Mouse (Mus musculus) common myeloid progenitor, adult 5-6 weeks (primary cell): ENCODE data around the gene Cdk9. TPM values are rescaled to one million over a fixed set of nuclear protein-coding genes. Genes with fewer than 3 reads are reported as not detected.

Experiments
- total RNA-seq: library from RNA; stranded (forward); fragments of 200-1000, 187-1606 nt; gene quantifications from 2 replicates; pipeline ENCODE4 v1.2.3, GENCODE M21; 2017

Gene Cdk9
- total RNA-seq, 1 experiment from 2014 or later, result 61.3 TPM

Other genes starting within 250 kb of the Cdk9 start
- 3.6 and 3.9 TPM in 2 replicates for gene Fam102a, start 177.7 kb downstream of the Cdk9 start, total RNA-seq
- gene Dpm2, start 142.2 kb downstream of the Cdk9 start, total RNA-seq, result 37.1 and 40.5 TPM in 2 replicates
- not detected in 2 replicates for gene Pip5kl1, start 138.3 kb downstream of the Cdk9 start, total RNA-seq
- gene 9430097D07Rik, start 137.4 kb downstream of the Cdk9 start, total RNA-seq, result not detected in 2 replicates
- 25.7 and 28.8 TPM in 2 replicates for gene St6galnac4, start 126.0 kb downstream of the Cdk9 start, total RNA-seq
- 12.7 and 22.9 TPM in 2 replicates for gene St6galnac6, start 113.4 kb downstream of the Cdk9 start, total RNA-seq
- 3.5 TPM in 2 replicates for gene Ak1, start 91.3 kb downstream of the Cdk9 start, total RNA-seq
- 17.8 and 24.0 TPM in 2 replicates for gene Eng, start 66.5 kb downstream of the Cdk9 start, total RNA-seq
- 27.2 and 39.8 TPM in 2 replicates for gene Fpgs, start 8.9 kb downstream of the Cdk9 start, total RNA-seq
- 13.7 and 19.3 TPM in 2 replicates for gene Sh2d3c, start 8.0 kb upstream of the Cdk9 start, total RNA-seq
- gene 6330409D20Rik, start 27.9 kb upstream of the Cdk9 start, total RNA-seq, result not detected in 2 replicates
- 19.2 and 19.9 TPM in 2 replicates for gene Tor2a, start 44.2 kb upstream of the Cdk9 start, total RNA-seq
- not detected in 2 replicates for gene Ttc16, start 62.6 kb upstream of the Cdk9 start, total RNA-seq
- gene Ptrh1, start 62.7 kb upstream of the Cdk9 start, total RNA-seq, result 1.3 and 4.0 TPM in 2 replicates
- gene Cfap157, start 71.4 kb upstream of the Cdk9 start, total RNA-seq, result not detected in 2 replicates
- gene Stxbp1, start 134.2 kb upstream of the Cdk9 start, total RNA-seq, result 7.4 and 9.1 TPM in 2 replicates
- gene Fam129b, start 163.0 kb upstream of the Cdk9 start, total RNA-seq, result 13.1 TPM in 2 replicates
- 2,360 and 2,455 TPM in 2 replicates for gene Rpl12, start 248.5 kb upstream of the Cdk9 start, total RNA-seq
- 4.0 and 6.2 TPM in 2 replicates for gene Lrsam1, start 248.5 kb upstream of the Cdk9 start, total RNA-seq